Mouse (Mus musculus): Measurements from ENCODE around the gene Insr.

GRCm38 (mm10) chr8:3202792-3203191 lies 76.6 kb downstream of the Insr start:
- TF ChIP-seq CTCF (IDR thresholded peaks at IDR 0.05; ENCODE audit: borderline replicate concordance, insufficient read depth, low read length): no peak
- no peak for TF ChIP-seq POLR2A (IDR thresholded peaks at IDR 0.05; ENCODE audit: low read depth, low read length)
